Mouse (Mus musculus): Measurements from ENCODE around the gene Il4i1.

Il4i1 gene

DNA sequence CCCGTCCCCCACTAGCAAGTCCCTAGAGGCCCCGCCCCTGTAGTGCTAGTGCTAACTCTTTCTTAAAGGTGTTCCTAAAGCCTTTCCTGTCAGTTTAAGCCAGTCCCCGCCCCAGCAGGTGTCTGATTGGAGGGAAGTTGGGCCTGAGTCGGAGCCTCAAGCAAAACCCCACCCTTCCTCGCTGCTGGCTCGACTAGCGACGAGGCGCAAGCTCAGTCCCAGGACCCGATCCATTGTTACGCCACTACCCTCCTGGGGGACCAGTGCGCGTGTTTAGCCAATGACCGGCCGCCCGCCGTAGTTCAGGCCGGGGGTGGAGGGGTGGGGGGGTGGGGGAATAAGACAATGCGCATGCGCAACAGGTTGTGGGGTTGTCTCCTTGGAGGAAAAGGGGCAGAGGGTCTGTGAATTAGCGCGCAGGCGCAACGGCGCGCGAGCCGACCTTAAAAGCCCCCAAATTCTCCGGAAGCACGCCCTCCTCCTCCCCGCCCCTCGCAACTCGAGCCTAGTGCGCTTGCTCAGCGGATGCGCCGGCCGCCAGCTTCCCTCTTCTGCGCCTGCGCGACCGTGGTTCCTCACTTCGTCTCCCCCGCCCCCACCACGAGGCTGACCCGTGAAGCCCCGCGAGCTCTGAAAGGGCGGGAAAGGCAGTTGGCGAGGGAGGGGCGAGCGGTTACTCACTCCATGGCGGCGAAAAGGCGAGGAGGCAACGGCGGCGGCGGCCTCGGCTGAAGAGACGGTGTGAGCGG lies at the start of gene Il4i1, which contains the start of gene Nup62:
Il4i1 (plus strand) TSS at position 667 of the 749 bp plus-strand sequence.
Nup62 (plus strand) TSS at position 368 of the 749 bp plus-strand sequence.
- in situ Hi-C loops (cut with MboI) = loop anchor here (10.0 kb wide), 1 partner anchor 71 kb away; the partner anchor contains the start of gene Vrk3

GRCm38 (mm10) chr7:44768129-44768528 lies 48.1 kb upstream of the Il4i1 start:
- in situ Hi-C loops (cut with MboI) = no loop called here

GRCm38 (mm10) chr7:44770046-44770578 lies 46.1 kb upstream of the Il4i1 start:
- in situ Hi-C loops (cut with MboI) = no loop called here

- in situ Hi-C loops (cut with MboI) = no loop called here
Measured at GRCm38 (mm10) chr7:44772591-44773204, 43.5 kb upstream of the Il4i1 start.

- in situ Hi-C loops (cut with MboI) = no loop called here
Measured at GRCm38 (mm10) chr7:44776849-44777498, 39.2 kb upstream of the Il4i1 start.

DNA sequence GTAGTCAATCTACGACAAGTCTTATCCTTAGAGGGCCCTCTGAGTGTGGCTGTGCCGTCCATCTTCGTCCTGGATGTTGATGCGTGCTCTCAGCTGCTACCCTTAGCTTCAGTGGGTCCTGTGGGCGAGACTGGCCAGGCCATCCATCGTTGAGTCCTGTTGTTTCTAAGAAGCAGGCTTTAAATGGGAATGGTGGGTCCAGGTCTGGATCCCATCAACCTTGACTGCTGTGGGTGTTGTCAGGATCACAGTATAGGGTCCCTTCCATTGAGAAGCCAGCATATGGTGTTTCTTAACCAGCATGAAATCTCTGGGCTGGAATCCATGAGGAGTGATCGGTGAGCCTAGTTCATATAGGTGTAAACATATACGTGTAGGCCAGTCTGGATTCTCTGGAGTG lies 36.1 kb upstream of the Il4i1 start:
- in situ Hi-C loops (cut with MboI) = no loop called here

DNA sequence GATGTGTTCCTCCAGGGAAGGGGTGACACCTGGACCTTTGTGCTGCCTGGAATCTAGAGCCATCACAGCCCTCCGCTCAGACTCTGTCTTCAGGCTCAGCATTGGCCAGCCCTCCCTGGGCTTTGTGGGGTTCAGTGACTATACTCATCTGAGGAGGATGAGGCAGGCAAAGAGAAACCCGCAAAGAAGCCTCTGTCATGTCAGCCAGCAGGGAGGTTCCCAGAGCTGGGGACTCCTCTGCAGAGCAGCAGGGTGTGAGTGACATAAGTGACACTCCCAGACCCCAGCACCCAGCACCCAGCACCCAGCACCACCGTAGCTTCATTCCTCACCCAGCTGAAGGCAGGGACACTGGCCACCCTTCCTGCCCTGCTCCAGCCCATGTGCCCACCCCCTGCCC lies 26.7 kb upstream of the Il4i1 start:
- in situ Hi-C loops (cut with MboI) = no loop called here

GRCm38 (mm10) chr7:44790066-44790465 lies 26.1 kb upstream of the Il4i1 start:
- in situ Hi-C loops (cut with MboI) = no loop called here

DNA sequence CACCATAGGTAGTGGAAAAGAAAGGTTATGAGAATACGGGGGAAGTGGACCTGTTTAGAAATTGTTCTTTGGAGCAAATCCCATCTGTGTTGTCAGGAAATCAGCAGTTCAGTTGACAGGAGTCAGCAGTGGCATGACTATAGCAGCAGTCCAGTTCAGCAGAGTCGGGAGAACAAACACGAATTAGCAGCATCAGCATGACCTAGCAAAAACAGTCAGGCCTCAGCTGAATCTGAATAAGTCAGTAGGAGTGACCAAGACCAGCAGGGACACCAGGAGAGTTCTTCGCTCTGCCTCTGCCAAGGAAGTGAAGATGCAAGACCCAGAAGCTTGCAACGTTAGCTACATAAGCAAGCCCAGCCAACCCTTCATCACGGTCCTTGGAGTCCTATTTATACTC lies 23.4 kb upstream of the Il4i1 start:
- in situ Hi-C loops (cut with MboI) = no loop called here

- in situ Hi-C loops (cut with MboI) = no loop called here
Measured at GRCm38 (mm10) chr7:44808927-44809326, 7.3 kb upstream of the Il4i1 start.

GRCm38 (mm10) chr7:44809466-44809865 lies 6.7 kb upstream of the Il4i1 start:
- in situ Hi-C loops (cut with MboI) = no loop called here

DNA sequence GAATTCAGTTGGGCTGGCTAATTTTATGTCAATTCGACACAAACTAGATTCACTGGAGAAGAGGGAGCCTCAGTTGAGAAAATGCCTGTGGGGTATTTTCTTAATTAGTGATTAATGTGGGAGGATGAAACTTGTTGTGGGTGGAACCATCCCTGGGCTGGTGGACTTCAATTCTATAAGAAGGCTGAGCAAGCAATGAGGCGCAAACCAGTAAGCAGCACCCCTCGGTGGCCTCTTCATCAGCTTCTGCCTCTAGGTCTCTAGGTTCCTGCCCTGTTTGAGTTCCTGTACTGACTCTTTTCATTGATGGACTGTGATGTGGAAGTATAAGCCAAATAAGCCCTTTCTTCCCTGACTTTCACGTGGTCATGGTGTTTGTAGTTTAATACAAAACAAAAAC lies 5.8 kb upstream of the Il4i1 start:
- in situ Hi-C loops (cut with MboI) = loop anchor here (10.0 kb wide), 1 partner anchor 66 kb away; the partner anchor contains the start of gene Vrk3

DNA sequence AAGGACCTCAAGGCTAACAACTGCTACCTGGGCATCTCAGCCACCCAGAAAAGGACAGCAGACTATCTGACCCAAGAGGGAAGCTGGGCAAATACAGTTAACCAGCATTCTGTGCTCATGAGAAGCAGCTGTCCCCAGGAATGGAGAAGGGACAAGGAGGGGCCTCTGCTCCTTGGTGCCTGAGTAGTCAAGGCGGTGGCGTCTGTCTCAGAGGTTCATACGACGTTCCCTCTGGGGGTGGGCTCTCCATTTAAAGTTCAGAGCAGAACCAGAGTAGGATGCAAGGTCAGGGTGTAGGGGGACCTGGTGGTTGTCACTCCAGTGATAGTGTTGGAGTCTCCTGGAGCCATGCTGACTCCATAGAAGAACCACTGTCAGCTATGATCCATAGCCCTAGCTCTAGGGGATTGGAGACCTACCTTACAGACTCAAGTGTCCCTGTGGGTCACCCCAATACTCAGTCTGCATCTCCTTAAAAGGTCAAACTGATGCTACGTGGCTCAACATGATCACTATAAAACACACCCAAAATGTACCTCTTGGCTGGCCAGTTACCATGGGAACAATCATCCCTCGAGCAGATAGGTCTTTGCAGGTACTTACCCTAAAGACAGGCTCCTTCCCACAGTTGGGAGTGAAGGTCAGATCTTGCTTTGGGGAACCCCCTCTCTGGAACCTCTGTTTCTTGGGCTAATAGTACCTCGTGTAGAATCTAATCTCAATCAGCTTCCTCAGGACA lies 5.2 kb upstream of the Il4i1 start:
- in situ Hi-C loops (cut with MboI) = loop anchor here (10.0 kb wide), 1 partner anchor 66 kb away; the partner anchor contains the start of gene Vrk3

GRCm38 (mm10) chr7:44812651-44813325 lies 3.4 kb upstream of the Il4i1 start:
- in situ Hi-C loops (cut with MboI) = loop anchor here (10.0 kb wide), 1 partner anchor 68 kb away; the partner anchor contains the start of gene Vrk3

DNA sequence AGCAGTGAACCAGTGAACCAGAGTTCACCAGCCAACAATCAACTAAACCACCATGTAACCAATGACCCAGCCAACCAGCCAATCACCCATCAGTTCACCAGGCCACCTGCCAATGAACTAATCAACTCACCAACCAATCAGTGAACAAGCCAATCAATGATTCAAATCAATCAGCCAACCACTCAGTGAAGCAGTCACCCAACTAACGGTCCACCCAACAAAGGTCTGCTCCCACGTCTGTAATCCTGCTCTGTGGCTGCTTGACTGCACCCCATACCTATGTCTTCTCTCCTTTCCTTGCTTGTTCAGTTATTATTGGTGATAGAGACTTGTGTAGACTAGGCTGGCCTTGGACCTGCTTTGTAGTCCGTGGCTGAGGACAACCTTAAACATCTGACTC lies 2.2 kb upstream of the Il4i1 start:
- in situ Hi-C loops (cut with MboI) = loop anchor here (10.0 kb wide), 1 partner anchor 69 kb away; the partner anchor contains the start of gene Vrk3

GRCm38 (mm10) chr7:44814423-44814822 lies 1.8 kb upstream of the Il4i1 start:
- in situ Hi-C loops (cut with MboI) = loop anchor here (10.0 kb wide), 1 partner anchor 70 kb away; the partner anchor contains the start of gene Vrk3

DNA sequence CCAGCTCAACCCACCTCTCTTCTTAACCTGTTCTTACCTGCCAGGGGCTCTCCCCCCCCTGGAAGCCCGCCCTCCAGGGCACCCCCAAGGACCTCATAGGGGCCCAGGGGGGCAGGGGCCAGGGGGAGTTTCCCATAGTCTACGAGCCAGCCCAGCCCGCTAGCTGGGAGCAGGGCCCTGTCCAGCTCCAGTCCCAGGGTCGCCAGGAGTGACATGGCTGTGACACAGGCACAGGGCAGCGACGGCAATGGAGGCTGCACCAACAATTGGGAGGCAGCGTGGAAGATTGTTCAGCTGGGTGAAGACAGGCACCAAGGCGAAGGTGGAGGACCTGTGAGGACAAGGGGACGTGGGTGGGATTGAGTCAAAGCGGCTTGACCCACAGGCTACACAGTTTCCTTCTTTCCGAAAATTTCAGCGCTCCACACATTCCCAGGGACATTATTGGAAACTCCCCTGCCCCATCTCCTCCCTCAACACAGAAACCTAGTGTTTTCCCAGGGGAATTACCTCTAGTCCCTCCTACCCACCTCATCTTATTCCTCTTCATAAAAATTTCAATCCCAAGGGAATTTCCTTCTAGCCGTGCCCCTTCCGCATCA lies 1.1 kb upstream of the Il4i1 start:
- in situ Hi-C loops (cut with MboI) = loop anchor here (10.0 kb wide), 1 partner anchor 70 kb away; the partner anchor contains the start of gene Vrk3

DNA sequence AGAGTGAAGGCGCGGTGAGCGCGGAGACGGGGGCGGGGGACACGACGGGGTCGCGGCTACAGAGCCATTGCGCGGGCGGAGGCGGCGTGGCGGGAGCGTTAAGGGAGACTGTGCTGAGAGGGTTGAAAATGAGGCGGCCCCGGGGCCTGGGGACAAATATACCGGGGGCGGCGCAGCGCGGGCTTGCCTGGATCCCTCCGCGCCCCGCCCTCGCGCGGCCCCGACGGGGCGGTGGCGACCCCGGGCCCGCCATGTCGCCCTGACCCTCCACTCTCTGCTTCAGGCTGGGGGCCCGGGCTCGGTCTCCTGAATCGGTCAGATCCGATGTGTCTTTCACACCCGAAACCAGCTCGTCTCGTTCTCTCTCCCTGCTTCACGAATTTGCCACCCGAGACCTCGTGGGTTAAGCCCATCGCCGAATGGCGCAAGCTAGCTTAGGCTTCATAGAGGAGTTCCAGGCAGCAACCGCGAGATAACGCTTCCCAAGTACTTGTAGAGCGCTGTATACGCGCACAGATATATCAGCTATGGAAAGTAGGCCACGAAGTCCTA lies 359 bp downstream of the Il4i1 start, which contains the start of gene Atf5:
Atf5 (minus strand) TSS at position 189 of the 552 bp plus-strand sequence.
- in situ Hi-C loops (cut with MboI) = loop anchor here (10.0 kb wide), 1 partner anchor 72 kb away; the partner anchor contains the start of gene Vrk3

- in situ Hi-C loops (cut with MboI) = loop anchor here (10.0 kb wide), 1 partner anchor 73 kb away; the partner anchor contains the start of gene Vrk3
Measured at GRCm38 (mm10) chr7:44817441-44817840, 1.3 kb downstream of the Il4i1 start.

DNA sequence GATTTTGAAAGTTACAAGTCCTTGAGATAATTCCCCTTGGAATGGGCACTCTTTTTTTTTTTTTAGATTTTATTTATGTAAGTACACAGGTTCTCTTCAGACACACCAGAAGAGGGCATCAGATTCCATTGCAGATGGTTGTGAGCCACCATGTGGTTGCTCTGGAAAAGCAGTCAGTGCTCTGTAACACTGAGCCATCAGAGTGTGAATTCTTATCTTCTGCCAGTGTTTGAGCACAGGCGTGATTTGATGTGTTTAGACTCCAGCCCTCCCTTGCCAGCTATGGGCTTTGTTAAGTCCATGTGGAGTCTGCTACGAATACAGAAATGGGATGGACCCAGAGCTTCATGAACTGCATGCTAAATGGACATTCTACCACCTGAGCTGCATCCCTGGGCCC lies 2.0 kb downstream of the Il4i1 start:
- in situ Hi-C loops (cut with MboI) = loop anchor here (10.0 kb wide), 1 partner anchor 73 kb away; the partner anchor contains the start of gene Vrk3

Measured in mature B cell (primary cell).